Mouse (Mus musculus) limb, embryonic 11.5 days (tissue): Measurements from ENCODE around the gene Shb. TPM values are rescaled to one million over a fixed set of nuclear protein-coding genes. Genes with fewer than 3 reads are reported as not detected.

Experiments used
- ATAC-seq: fragments of 200-750 bp; cut with Nextera tagmentation; 2 replicates; pipeline ENCODE4 v1.8.0; 2017; ENCODE audit warnings: low read depth; ENCODE audit not compliant: insufficient number of reproducible peaks, low FRiP score, low TSS enrichment
- DNase-seq: peaks from one replicate; pipeline ENCODE4 v3.0.0-alpha.2; 2015; ENCODE audit warnings: low spot score
- H3K27ac ChIP-seq: fragments of 300-500 bp; sonication (generic); replicated peaks from 2 replicates; pipeline ENCODE4 v1.5.1; 2014; ENCODE audit warnings: low read depth, mild to moderate bottlenecking, low read length
- H3K27me3 ChIP-seq: fragments of 300-500 bp; sonication (generic); 2 replicates; pipeline ENCODE4 v1.6.1; 2014; ENCODE audit warnings: mild to moderate bottlenecking, low read length, mixed read lengths; ENCODE audit not compliant: control insufficient read depth, insufficient read depth
- H3K36me3 ChIP-seq: fragments of 300-500 bp; sonication (generic); 2 replicates; pipeline ENCODE4 v1.6.1; 2014; ENCODE audit warnings: mild to moderate bottlenecking, low read length, moderate library complexity, mixed read lengths; ENCODE audit not compliant: control insufficient read depth, insufficient read depth
- H3K4me1 ChIP-seq: fragments of 300-500 bp; sonication (generic); 2 replicates; pipeline ENCODE4 v1.6.1; 2014; ENCODE audit warnings: low read length, mixed read lengths; ENCODE audit not compliant: control insufficient read depth, insufficient read depth
- H3K4me2 ChIP-seq: fragments of 300-500 bp; sonication (generic); 2 replicates; pipeline ENCODE4 v1.6.1; 2014; ENCODE audit warnings: low read depth, mild to moderate bottlenecking, moderate library complexity; ENCODE audit not compliant: severe bottlenecking
- H3K4me3 ChIP-seq: fragments of 300-500 bp; sonication (generic); 2 replicates; pipeline ENCODE4 v1.5.1; 2014; ENCODE audit warnings: low read depth, low read length
- H3K9ac ChIP-seq: fragments of 300-500 bp; sonication (generic); 2 replicates; pipeline ENCODE4 v1.6.1; 2014; ENCODE audit warnings: mild to moderate bottlenecking, low read length
- H3K9me3 ChIP-seq: fragments of 300-500 bp; sonication (generic); 2 replicates; pipeline ENCODE4 v1.6.1; 2016; ENCODE audit warnings: low read length; ENCODE audit not compliant: control insufficient read depth
- WGBS: fragments of 180-500 bp; shearing (Covaris S2); extraction: QIAGEN DNeasy Blood & Tissue Kit; methylation state at CpG from one replicate; pipeline ENCODE4 v1.1.7; 2014; 5-methylcytosine and 5-hydroxymethylcytosine counted together
- polyA plus RNA-seq: library from polyadenylated mRNA; unstranded; fragments of >200 nt; fragmentation: Nextera tagmentation; extraction: Ambion mirVana; gene quantifications from 2 replicates; pipeline ENCODE4 v1.2.1, GENCODE M21; 2014

Shb gene
- polyA plus RNA-seq, 1 experiment from 2014 or later = 6.4 TPM

DNA sequence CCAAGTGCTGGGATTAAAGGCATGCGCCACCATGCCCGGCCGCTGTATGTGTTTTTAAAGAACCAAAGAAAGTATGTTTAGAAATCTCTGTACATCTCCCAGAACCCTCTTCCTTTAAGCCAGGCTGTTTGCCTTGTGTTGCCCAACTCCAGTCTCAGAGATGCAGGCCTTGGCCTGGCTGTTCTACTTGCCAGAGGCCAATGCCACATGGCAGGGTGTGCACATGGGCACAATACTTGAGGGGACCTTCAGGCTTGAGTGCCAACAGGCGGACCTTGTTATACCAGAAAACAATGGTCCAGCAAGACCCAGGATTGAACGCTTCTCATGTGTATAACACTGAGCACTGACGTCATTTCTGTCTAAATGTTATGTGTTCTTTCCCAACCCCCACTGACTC is 27.1 kb downstream of the Shb start:
- 91% methylated on average over 6 of the region's 6 CpGs for WGBS
- H3K9me3 ChIP-seq = no peaks in the 10 kb centered on the region
- no peak overlapping the region for H3K4me3 ChIP-seq
- H3K9ac ChIP-seq = no peak overlapping the region
- no peak overlapping the region for H3K4me2 ChIP-seq
- no peaks in the 10 kb centered on the region for H3K27me3 ChIP-seq
- ATAC-seq (no peak), DNase-seq (no peak)
- H3K36me3 ChIP-seq = no peaks in the 10 kb centered on the region
- H3K27ac ChIP-seq = no peak overlapping the region
- H3K4me1 ChIP-seq = peaks cover 62% of the 10 kb centered on the region

DNA sequence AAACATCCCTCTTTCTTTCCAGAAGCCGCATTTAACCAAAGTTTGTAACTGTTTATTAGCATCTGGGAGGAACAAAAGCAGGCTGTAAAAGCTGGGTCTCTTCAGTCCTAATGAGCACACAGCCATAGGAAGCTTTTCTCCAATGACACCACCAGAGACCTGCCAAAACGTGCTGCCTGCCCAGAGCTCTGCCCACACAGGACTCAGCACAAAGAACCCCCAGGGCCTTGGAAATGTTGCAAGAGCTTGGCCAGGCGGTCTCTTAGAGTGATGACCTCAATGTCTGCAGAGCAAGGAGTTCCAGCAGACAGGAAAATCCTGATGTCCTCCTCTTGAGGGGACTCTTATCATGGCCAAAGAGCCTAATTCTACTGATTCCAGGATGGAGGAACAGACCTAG is 28.5 kb downstream of the Shb start:
- ATAC-seq = no peak
- Histone ChIP-seq H3K9me3 (no peaks in the 10 kb centered on the region), H3K36me3 (no peaks in the 10 kb centered on the region), H3K9ac (no peak overlapping the region), H3K27me3 (no peaks in the 10 kb centered on the region), H3K4me3 (no peak overlapping the region), H3K4me1 (peaks cover 63% of the 10 kb centered on the region), H3K4me2 (no peak overlapping the region), H3K27ac (no peak overlapping the region; the same call in 1 of the 2 replicates)
- WGBS = 31% methylated on average over 3 of the region's 3 CpGs
- DNase-seq = no peak

DNA sequence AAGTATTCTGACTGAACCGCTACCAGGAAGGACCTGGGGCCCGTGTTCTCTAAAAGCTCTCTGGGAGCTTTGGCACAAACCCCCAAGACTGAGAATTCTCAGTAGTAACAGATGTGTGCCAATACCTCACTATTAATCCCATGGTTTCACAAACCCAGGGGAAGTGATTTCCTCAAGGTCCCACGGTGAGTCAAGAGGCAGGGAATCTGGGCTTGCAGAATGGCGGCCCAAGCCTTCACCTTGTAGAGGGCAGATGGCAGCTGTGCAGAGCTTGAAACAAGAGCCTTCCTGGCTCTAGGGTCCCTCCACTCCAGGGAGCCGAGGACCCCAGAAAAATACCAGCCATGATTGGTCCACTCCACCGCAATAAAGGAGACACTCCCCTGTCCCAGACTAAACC is 28.9 kb downstream of the Shb start:
- H3K27ac ChIP-seq = no peak overlapping the region
- H3K9me3 ChIP-seq = no peaks in the 10 kb centered on the region
- WGBS = 65% methylated on average over 6 of the region's 6 CpGs
- no peak for ATAC-seq
- DNase-seq = no peak
- H3K9ac ChIP-seq = no peak overlapping the region
- no peaks in the 10 kb centered on the region for H3K27me3 ChIP-seq
- H3K36me3 ChIP-seq = no peaks in the 10 kb centered on the region
- no peak overlapping the region for H3K4me2 ChIP-seq
- no peak overlapping the region for H3K4me3 ChIP-seq
- H3K4me1 ChIP-seq = peaks cover 63% of the 10 kb centered on the region

DNA sequence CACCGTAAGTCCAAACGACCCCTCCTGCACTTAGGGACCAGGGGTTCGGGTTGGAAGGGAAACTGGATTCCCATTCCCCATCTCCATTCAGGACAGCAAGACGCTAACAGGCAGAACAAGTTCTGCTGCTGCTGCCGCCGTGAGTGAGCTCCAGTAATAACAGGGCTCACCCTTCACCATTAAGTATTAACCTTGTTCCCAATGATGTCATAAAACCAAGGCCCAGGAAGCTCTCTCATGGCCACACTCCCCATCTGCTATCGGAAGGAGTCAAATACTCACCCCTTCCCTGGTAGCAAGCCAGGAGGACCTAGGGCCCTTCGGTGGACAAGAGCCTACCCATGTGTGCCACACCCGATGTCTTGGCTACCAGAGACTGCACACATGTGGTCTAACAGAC is 30.3 kb downstream of the Shb start:
- Histone ChIP-seq H3K9me3 (no peaks in the 10 kb centered on the region), H3K36me3 (no peaks in the 10 kb centered on the region), H3K27me3 (no peaks in the 10 kb centered on the region), H3K4me1 (peaks cover 62% of the 10 kb centered on the region), H3K27ac (no peak overlapping the region), H3K4me2 (no peak overlapping the region), H3K9ac (no peak overlapping the region), H3K4me3 (no peak overlapping the region)
- ATAC-seq (no peak), DNase-seq (no peak)
- 63% methylated on average over 9 of the region's 9 CpGs for WGBS

DNA sequence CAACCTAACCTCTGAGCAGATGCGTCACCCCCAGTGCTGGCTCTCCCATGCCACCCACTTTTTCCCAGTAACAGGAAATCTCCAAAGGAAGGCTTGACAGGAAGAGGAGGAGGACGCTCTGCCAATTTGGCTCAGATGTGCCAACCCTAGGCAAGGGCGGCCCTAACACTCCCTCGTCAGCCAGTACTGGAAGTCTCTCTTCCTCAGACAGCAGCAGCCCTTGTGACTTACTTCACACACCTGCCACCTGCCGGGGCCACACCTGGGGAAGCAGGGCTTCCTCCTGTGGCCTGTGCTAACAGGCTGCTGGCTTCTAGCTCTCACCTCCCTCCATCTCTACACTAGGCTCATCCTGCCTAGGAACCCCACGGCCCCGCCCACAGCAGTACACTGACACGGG is 31.9 kb downstream of the Shb start:
- ATAC-seq (no peak), DNase-seq (no peak)
- H3K9ac ChIP-seq = no peak overlapping the region
- H3K27ac ChIP-seq = no peak overlapping the region
- WGBS = 61% methylated on average over 8 of the region's 8 CpGs
- H3K4me1 ChIP-seq = peaks cover 53% of the 10 kb centered on the region
- no peaks in the 10 kb centered on the region for H3K9me3 ChIP-seq
- H3K4me2 ChIP-seq = no peak overlapping the region
- no peak overlapping the region for H3K4me3 ChIP-seq
- no peaks in the 10 kb centered on the region for H3K27me3 ChIP-seq
- H3K36me3 ChIP-seq = no peaks in the 10 kb centered on the region

DNA sequence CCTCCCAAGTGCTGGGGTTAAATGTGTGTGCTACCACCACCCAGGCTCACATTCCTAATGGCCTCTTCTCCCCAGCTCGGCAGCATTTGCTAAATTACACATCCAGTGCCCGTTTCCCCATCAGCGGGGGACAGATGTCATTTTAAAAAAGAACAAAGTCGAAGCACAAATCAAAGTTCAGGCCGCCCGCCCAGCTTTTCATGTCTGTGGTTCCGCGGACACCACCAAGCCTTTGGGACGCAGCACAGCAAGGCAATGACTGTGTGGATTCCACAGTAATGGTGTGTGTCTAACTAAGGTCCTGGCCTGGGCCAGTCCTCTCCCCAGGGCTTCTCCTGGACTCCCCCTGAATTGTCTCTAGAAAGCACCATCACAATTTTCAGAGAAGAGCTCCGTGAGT is 32.7 kb downstream of the Shb start:
- Histone ChIP-seq H3K4me2 (no peak overlapping the region), H3K9ac (no peak overlapping the region), H3K9me3 (no peaks in the 10 kb centered on the region), H3K4me3 (no peak overlapping the region), H3K4me1 (peaks cover 59% of the 10 kb centered on the region), H3K27me3 (no peaks in the 10 kb centered on the region), H3K36me3 (no peaks in the 10 kb centered on the region), H3K27ac (no peak overlapping the region)
- 11% methylated on average over 10 of the region's 10 CpGs for WGBS
- ATAC-seq (no peak), DNase-seq (no peak)

DNA sequence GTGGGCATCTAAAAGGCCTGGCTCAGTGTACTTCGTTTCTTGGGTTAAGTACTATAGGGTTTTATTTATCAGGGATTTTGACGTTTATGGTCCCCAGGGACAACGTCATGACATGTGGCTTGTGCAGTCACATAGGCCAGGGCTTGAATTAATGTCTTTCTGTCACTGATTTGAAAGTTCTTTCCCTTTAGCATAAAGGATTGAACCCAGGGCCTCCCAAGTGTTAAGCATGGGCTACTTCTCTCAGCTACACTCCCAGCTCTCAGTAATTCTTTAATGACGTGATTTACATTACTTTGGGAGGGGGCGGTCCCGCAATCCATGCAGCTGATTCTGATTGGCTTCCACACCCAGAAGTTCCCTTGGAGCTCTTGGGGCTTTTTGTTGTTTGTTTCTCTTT is 33.2 kb downstream of the Shb start:
- WGBS = 10% methylated on average over 6 of the region's 6 CpGs
- ATAC-seq = no peak
- H3K27ac ChIP-seq = no peak overlapping the region

DNA sequence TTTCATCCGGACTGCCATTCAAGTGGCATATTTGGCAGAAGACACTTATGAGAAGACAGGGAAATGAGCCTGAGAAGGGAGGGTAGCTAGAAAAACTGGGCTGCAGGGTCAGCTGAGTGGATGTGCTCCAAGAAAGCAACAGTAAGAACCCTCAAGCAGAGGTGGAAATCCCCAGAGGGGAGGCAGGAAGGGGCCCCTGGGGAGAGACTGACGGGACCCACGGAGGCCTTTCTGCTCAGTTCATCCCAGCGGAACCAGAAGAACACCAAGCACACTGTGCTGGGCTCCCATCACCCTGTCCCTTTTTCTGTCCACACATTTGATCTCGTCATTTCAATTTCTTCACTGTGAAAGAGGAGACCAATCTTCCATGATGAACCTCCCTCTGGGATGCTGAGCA is 33.9 kb downstream of the Shb start:
- WGBS = 62% methylated on average over 5 of the region's 5 CpGs
- DNase-seq = no peak
- Histone ChIP-seq H3K9ac (no peak overlapping the region), H3K27me3 (no peaks in the 10 kb centered on the region), H3K27ac (no peak overlapping the region), H3K4me2 (no peak overlapping the region), H3K4me1 (peaks cover 62% of the 10 kb centered on the region), H3K36me3 (no peaks in the 10 kb centered on the region), H3K9me3 (no peaks in the 10 kb centered on the region), H3K4me3 (no peak overlapping the region)
- no peak for ATAC-seq

More for the DNA sequence above, 33.2 kb downstream of the Shb start:
- Histone ChIP-seq H3K4me1 (peaks cover 60% of the 10 kb centered on the region), H3K9me3 (no peaks in the 10 kb centered on the region), H3K4me3 (no peak overlapping the region), H3K36me3 (no peaks in the 10 kb centered on the region), H3K27me3 (no peaks in the 10 kb centered on the region), H3K9ac (no peak overlapping the region), H3K4me2 (peak overlapping the region; percentile 4; the same call in 1 of the 2 replicates)
- no peak for DNase-seq

DNA sequence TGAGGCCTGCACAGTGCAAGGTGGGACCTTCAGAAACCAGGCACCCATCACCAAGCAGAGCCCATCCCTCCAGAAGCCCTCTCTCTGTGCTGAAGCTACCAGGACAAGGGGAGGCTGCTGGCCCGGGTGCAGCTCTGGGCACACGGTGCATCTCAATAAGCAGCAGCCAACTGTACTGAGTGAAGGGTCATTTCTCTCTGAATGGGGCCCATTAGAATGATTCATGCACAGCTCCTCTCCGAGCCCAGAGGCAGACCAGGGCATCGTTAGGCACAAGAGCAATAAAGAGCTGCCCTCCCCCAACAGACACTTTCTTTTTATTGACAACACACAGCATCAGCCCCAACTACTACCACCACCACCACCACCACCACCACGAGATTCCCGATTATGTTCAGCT is 35.0 kb downstream of the Shb start:
- WGBS = 21% methylated on average over 6 of the region's 6 CpGs
- DNase-seq (no peak), ATAC-seq (no peak)
- Histone ChIP-seq H3K27me3 (no peaks in the 10 kb centered on the region), H3K9me3 (no peaks in the 10 kb centered on the region), H3K4me3 (no peak overlapping the region), H3K4me2 (no peak overlapping the region), H3K9ac (no peak overlapping the region), H3K27ac (no peak overlapping the region), H3K36me3 (no peaks in the 10 kb centered on the region), H3K4me1 (peaks cover 72% of the 10 kb centered on the region)
